Mouse (Mus musculus) lung, adult 2 months (tissue): ENCODE measurements around the gene Gck. TPM values are rescaled to one million over a fixed set of nuclear protein-coding genes. Genes with fewer than 3 reads are reported as not detected.

ENCODE experiments used
- DNase-seq: peaks from one replicate; pipeline ENCODE4 v3.0.0; 2022
- H3K4me1 ChIP-seq: fragments of 200-500 bp; 2 replicates; pipeline ENCODE4 v1.6.1; 2011; ENCODE audit warnings: low read length; ENCODE audit not compliant: control insufficient read depth, insufficient read depth
- H3K4me3 ChIP-seq: fragments of 200-500 bp; replicated peaks from 2 replicates; pipeline ENCODE3; 2011; ENCODE audit warnings: low read depth, mild to moderate bottlenecking, control low read depth, low read length; ENCODE audit errors: extremely low read depth
- CTCF ChIP-seq: fragments of 200-500 bp; IDR thresholded peaks from 2 replicates; pipeline ENCODE4 v1.5.1; 2011; ENCODE audit warnings: mild to moderate bottlenecking, low read length, control low read depth; ENCODE audit not compliant: insufficient read depth
- POLR2A ChIP-seq: fragments of 200-500 bp; IDR thresholded peaks from 2 replicates; pipeline ENCODE4 v1.6.1; 2011; ENCODE audit warnings: low read depth, mild to moderate bottlenecking, control low read depth, low read length, borderline replicate concordance; ENCODE audit errors: extremely low read depth
- WGBS: fragments of 180-500 bp; shearing (Covaris S2); methylation state at CpG from one replicate; pipeline ENCODE4 v1.1.7; 2018; 5-methylcytosine and 5-hydroxymethylcytosine counted together
- polyA plus RNA-seq: library from polyadenylated mRNA; depleted of rRNA; stranded (reverse); fragments of >200 nt; gene quantifications from 2 replicates; pipeline ENCODE4 v1.2.3, GENCODE M21; 2012

The Gck gene
- polyA plus RNA-seq, 1 experiment: 1.3 TPM

DNA sequence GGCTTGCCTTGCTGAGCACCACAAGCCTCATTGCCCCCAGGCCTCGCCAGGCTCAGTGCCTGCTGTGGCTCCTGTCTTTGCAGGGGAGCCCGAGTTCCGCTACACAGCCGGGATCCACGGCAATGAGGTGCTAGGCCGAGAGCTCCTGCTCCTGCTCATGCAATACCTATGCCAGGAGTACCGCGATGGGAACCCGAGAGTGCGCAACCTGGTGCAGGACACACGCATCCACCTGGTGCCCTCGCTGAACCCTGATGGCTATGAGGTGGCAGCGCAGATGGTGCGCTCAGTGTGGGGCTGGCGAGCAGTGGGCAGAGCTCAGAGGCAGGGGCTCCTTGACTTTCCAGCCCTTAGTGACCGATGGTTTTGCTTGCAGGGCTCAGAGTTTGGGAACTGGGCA is 80.5 kb downstream of the Gck start:
- Histone ChIP-seq H3K4me1 (no peaks in the 10 kb centered on the region), H3K4me3 (no peak overlapping the region)
- WGBS: 92% methylated on average over 16 of the region's 16 CpGs
- no peak for TF ChIP-seq POLR2A
- no peak for TF ChIP-seq CTCF
- DNase-seq: no peak

DNA sequence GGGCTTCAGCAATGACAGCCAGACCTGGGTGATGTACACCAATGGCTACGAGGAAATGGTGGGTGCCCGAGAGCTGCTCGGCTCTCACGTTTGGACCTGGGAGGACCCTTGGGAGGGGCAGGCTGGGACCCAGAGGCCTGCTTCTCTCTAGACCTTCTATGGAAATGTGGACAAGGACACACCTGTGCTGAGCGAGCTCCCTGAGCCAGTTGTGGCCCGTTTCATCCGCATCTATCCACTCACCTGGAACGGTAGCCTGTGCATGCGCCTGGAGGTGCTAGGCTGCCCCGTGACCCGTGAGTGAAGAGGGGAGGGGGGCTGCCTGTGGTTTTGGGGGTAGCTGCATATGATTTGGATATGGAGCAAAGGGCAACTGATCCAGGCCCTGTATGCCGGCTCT is 81.6 kb downstream of the Gck start:
- 90% methylated on average over 12 of the region's 12 CpGs for WGBS
- Histone ChIP-seq H3K4me1 (no peaks in the 10 kb centered on the region), H3K4me3 (no peak overlapping the region)
- TF ChIP-seq POLR2A: no peak
- no peak for TF ChIP-seq CTCF
- DNase-seq: no peak

DNA sequence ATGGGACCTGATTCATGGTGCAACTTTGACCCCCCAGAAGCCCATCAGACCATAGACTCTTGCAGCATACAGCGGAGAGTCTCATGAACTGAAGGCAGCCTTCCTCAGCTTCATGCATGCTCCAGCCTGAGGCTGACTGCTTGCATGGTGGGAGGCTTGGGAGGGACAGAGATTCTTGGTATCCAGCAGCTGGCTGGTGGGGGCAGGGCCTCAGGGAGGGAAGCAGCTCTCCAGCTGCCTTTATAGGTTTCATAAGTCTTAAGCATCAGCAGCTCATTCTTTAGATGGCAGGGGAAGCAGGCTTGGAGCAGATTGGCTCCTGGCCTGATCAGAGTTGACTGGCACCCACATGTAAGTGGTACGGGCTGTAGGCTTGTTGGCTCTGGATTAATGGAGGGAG is 82.7 kb downstream of the Gck start:
- DNase-seq: no peak
- TF ChIP-seq POLR2A: no peak
- no peak for TF ChIP-seq CTCF
- Histone ChIP-seq H3K4me1 (peaks cover 4% of the 10 kb centered on the region), H3K4me3 (no peak overlapping the region)
- WGBS: 88% methylated on average over 2 of the region's 2 CpGs

DNA sequence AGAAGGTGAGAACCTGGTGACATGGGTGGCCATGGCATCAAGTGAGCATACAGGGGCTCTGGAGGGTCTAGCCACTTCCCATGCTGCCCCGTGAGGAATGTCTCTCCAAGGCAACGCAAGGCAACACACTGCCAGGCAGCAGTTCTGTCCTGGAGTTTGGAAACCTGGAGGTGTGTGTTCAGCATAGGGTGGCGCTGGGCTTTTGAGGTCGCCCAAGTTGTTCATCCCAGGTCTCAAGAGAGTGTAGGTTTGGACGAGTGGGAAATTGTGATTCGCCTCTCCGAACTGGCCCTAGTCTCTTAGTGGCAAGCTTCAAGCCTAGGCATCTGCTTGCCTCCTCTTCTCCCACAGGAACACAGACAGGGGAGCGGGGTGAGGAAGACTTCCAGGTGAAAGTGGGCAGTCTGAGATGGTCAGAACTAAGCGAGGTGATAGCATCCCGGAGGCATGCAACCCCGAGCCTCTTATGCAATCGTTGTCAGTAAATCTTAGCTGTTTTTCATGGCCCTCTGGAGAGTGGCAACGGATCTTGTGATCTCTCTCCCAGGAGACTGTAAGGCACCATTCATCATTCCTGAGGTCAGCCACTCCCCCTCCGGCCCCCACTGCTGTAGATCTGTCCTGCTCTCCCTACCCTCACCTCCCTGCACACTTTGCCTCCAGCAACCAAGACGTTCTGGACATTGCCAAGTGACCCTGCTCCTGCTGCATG is 87.3 kb downstream of the Gck start:
- TF ChIP-seq CTCF (no peak), POLR2A (peak; percentile 15; the same call in 1 of the 2 replicates)
- DNase-seq: no peak
- WGBS: 25% methylated on average over 15 of the region's 15 CpGs

DNA sequence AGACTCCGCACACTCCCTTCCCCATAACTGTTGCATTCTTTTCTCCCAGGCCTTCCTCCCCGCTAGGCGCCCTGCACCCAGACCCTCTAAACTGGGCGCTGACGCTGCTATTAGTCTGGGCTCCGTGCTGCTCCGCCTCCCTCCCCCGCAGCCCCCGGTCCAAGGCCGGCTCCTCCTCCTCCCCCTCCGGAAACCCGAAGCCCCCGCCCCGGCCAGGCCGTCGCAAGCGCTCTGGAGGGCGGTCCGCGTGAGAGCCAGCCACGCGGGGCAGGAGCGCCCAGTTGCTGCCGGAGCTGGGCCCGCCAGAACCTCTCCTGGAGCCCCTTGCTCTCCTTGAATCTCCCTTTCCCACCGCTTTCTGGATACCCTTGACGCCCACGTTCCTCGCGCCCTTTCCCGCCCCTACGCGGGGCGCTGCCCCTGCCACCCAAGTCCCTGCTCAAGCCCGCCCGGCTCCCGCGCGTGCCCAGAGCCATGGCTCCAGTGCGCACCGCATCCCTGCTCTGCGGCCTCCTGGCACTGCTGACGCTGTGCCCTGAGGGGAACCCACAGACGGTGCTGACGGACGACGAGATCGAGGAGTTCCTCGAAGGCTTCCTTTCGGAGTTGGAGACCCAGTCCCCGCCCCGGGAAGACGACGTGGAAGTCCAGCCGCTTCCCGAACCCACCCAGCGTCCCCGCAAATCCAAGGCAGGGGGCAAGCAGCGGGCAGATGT is 88.0 kb downstream of the Gck start, which contains the start of gene Aebp1:
Gene Aebp1, plus strand, starts transcription at position 270 of the 716 bp plus-strand sequence.
- Histone ChIP-seq H3K4me3 (peak within 1 kb of the TSS; percentile 40), H3K4me1 (peaks cover 4% of the 10 kb centered on the region)
- 2% methylated on average over 58 of the region's 59 CpGs for WGBS
- peak; percentile 22 for DNase-seq
- TF ChIP-seq CTCF: no peak
- TF ChIP-seq POLR2A: no peak

More for the DNA sequence above, 87.3 kb downstream of the Gck start:
- Histone ChIP-seq H3K4me3 (peak overlapping the region; percentile 40), H3K4me1 (peaks cover 4% of the 10 kb centered on the region)

DNA sequence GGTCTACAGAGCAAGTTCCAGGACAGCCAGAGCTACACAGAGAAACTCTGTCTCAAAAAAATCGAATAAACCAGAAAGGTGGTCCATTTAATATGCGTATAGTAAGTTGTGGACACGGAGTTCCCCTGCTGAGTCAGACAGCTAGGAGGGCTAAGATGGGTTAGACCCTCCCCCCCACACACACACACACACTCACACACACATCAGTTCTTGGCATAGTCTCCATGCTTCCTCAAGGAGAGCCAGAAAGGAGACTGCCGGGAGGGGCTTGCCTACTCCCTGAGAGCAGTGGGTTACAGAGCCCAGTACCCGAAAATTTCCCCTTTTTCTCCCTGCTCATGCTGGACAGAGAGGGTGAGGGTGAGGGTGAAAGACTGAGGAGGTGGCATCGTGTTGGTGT is 89.2 kb downstream of the Gck start:
- 58% methylated on average over 6 of the region's 6 CpGs for WGBS
- peaks cover 4% of the 10 kb centered on the region for H3K4me1 ChIP-seq
- TF ChIP-seq CTCF (no peak), POLR2A (no peak)

DNA sequence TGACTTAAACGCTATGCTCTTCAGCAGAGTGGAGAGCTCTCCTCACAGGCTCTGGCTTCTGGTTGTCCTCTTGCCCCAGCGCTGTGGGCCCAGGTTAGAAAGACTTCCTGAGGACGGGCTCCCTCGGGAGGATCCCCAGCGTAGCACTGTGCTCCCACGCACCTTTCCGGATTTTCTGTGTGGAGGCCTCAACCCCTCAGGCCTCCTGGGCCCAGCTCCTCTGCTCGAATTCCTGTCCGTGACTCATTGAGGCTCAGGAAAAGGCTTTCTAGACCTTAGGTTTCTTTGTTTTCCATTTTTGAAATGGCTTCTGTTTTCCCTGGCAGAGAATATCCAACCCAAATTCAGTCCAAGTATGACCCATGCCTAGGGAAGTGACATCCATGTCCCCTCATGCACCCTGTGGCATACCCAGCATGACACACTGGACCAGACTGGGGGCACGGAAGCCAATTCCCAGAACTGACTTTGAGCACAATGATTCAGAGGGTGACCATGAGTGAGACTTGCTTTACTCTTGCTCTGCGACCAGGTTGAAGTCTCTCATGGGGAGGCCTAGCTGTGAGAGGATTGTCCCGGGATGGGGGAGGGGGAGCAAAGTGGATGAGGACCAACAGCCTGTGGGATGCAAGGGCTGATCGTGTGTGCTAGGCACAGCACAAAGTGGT is 89.9 kb downstream of the Gck start:
- TF ChIP-seq CTCF: no peak
- TF ChIP-seq POLR2A: no peak
- 86% methylated on average over 13 of the region's 13 CpGs for WGBS
- Histone ChIP-seq H3K4me1 (peaks cover 4% of the 10 kb centered on the region), H3K4me3 (no peak overlapping the region)
- DNase-seq: no peak

More for the DNA sequence above, 89.2 kb downstream of the Gck start:
- H3K4me3 ChIP-seq: no peak overlapping the region
- no peak for DNase-seq

DNA sequence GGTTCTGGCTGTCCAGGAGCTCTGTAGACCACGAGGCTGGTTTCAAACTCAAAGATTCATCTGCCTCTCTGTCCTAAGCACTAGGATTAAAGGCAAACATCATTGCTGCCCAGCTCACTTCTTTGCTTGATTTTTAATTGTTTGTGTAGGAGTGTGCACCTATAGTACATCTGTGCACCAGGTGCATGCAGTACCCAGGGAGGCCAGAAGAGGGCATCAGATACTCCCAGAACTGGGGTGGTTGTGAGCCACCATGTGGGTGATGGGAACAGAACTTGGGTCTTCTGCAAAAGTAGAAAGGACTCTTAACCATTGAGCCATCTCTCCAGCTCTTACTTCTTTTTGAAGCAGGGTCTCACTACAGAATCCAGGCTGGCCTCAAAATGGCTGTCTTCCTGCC is 91.2 kb downstream of the Gck start:
- DNase-seq: no peak
- WGBS: 83% methylated on average over 1 of the region's 1 CpGs
- H3K4me1 ChIP-seq: peaks cover 4% of the 10 kb centered on the region
- TF ChIP-seq CTCF (0 out of 2 replicates have a peak, but pooled peaks have one; percentile 22), POLR2A (no peak)
- no peak overlapping the region for H3K4me3 ChIP-seq

DNA sequence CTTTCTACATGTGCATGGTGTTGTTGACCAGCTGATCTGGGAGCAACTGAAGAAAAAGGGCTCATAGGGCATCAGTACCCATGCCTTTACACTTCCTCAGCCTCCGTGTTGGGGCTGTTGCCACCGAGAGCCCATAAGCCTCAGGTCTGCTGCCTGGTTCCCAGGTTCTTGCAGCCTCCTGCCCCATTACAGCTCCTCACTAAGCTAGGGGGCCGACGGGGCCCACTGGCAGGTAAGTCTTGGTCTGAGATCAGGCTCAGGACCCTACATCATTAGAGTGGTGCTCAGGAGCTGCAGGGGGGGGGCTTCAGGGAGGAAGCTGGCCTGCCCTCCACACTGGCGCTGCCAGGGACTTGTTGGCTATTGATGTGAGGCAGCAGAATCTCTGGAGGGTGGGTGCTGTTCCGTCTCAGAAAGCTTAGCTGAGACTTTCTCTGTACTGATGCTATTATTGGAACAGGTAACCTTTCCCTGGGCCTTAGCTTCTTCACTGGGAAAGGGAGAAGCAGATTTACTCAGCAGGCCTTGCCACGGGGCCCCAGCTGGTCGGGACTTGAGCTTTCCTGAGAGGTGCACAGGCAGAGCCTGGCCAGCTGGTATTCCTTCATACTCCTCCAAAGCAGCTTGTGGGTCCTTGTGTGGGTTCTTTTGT is 93.3 kb downstream of the Gck start:
- DNase-seq: no peak
- TF ChIP-seq POLR2A (no peak), CTCF (no peak)
- 81% methylated on average over 8 of the region's 8 CpGs for WGBS
- Histone ChIP-seq H3K4me3 (no peak overlapping the region), H3K4me1 (no peaks in the 10 kb centered on the region)
